Mouse (Mus musculus): Measurements from ENCODE around the gene Cemip2. TPM values are rescaled to one million over a fixed set of nuclear protein-coding genes. Genes with fewer than 3 reads are reported as not detected.

Cemip2 gene
- polyA plus RNA-seq, 1 experiment from 2014 or later: 26.8 TPM

DNA sequence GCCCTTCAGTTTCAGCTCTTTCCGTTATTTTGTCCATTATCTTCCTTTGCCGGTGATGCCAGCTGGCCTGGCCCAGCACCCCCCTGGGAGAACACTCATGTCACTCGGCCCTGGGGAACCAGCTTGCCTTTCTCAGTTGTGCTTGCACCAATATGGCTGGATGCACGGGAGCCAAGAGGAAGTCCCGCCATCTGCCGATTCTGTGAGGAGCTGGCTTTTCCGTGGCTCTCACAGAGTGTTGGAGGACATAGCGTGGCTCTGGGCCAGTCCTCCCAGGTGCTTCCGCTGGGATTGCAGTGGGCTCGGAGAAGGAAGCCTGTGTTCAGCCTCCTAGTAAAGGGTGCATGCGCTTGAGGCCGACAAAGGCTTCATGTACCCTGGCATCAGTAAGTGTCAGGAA, 36.0 kb upstream of the Cemip2 start:
- Histone ChIP-seq H3K36me3 (ENCODE audit: control insufficient read depth, insufficient read depth, low read length) (no peaks in the 10 kb centered on the region), H3K27ac (ENCODE audit: low read depth, low read length) (no peak overlapping the region)
- 92% methylated on average over 12 of the region's 12 CpGs for WGBS

DNA sequence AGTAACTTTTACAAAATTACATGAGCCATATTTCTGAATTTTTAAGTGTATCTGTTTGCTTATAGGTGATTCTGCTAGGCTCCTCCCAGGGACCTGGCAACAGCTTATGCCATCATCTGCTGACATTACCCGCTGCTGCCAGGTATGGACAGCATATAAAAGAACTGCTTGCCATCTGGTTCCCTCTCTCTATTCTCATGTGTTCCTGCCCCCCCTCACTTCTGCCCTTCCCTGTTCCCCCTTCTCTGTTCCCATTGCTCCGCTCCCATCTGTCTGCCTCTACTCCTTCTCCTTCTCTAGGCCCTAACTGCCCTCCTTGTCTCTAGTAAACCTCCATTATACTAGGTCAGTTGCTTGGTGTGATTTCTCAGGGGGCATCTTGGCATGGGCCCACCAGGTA, 32.6 kb upstream of the Cemip2 start:
- H3K4me2 ChIP-seq (replicated peaks; ENCODE audit: low read depth, low read length): no peak overlapping the region
- H3K27ac ChIP-seq (ENCODE audit: low read depth, low read length): no peak overlapping the region
- ATAC-seq (ENCODE audit: low FRiP score, low TSS enrichment): no peak
- H3K9me3 ChIP-seq (ENCODE audit: control insufficient read depth, low read length): no peaks in the 10 kb centered on the region
- no peak overlapping the region for H3K9ac ChIP-seq (ENCODE audit: low read depth, low read length)
- H3K4me3 ChIP-seq (ENCODE audit: low read length): no peak overlapping the region
- 95% methylated on average over 2 of the region's 2 CpGs for WGBS
- H3K27me3 ChIP-seq (ENCODE audit: control insufficient read depth, insufficient read depth, low read length): no peaks in the 10 kb centered on the region
- H3K36me3 ChIP-seq (ENCODE audit: control insufficient read depth, insufficient read depth, low read length): no peaks in the 10 kb centered on the region
- no peaks in the 10 kb centered on the region for H3K4me1 ChIP-seq (ENCODE audit: control insufficient read depth, insufficient read depth, low read length)

More for the DNA sequence above, 36.0 kb upstream of the Cemip2 start:
- Histone ChIP-seq H3K4me2 (replicated peaks; ENCODE audit: low read depth, low read length) (no peak overlapping the region), H3K4me3 (ENCODE audit: low read length) (no peak overlapping the region), H3K9me3 (ENCODE audit: control insufficient read depth, low read length) (no peaks in the 10 kb centered on the region), H3K4me1 (ENCODE audit: control insufficient read depth, insufficient read depth, low read length) (no peaks in the 10 kb centered on the region), H3K27me3 (ENCODE audit: control insufficient read depth, insufficient read depth, low read length) (no peaks in the 10 kb centered on the region), H3K9ac (ENCODE audit: low read depth, low read length) (no peak overlapping the region)
- no peak for ATAC-seq (ENCODE audit: low FRiP score, low TSS enrichment)

DNA sequence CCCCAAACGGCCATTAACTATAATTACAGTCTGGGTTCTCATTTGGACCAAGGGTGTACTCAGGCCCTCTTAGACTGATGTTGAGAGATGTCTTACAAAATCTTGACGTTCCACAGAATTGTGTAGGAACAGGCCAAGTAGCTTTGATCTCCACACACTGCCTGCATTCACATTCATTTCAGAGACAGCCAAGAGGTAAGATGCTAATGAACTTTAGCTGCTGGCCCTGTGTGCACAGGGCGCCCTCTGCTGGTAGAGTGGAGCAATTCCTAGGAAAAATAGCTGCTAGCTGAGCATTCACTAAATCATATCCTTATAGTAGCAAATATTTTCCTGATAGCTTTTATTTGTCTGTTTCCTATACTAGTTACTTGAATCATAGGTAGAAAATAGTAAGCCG, 30.8 kb upstream of the Cemip2 start:
- Histone ChIP-seq H3K4me3 (ENCODE audit: low read length) (no peak overlapping the region), H3K36me3 (ENCODE audit: control insufficient read depth, insufficient read depth, low read length) (no peaks in the 10 kb centered on the region), H3K9me3 (ENCODE audit: control insufficient read depth, low read length) (no peaks in the 10 kb centered on the region), H3K27me3 (ENCODE audit: control insufficient read depth, insufficient read depth, low read length) (no peaks in the 10 kb centered on the region), H3K4me1 (ENCODE audit: control insufficient read depth, insufficient read depth, low read length) (no peaks in the 10 kb centered on the region), H3K9ac (ENCODE audit: low read depth, low read length) (no peak overlapping the region), H3K27ac (ENCODE audit: low read depth, low read length) (no peak overlapping the region), H3K4me2 (replicated peaks; ENCODE audit: low read depth, low read length) (no peak overlapping the region)
- ATAC-seq (ENCODE audit: low FRiP score, low TSS enrichment): no peak
- 22% methylated on average over 4 of the region's 4 CpGs for WGBS

DNA sequence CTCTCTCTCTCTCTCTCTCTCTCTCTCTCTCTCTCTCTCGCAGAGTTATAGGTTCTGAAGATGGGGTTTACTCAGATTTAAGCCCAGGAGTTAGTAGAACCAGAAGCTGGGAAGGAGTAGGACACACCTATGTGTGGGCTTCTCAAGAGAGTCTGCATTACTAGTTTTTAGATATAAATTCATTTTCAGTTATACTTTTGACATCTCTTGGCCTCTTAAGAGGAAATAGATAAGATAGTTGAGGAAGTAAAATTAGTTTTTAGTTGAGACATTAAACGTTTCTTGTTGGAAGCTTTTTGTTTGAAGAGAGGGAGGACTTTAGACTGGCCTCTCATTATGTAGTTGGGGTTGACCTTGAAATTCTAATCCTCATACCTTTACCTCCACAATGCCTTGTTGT, 28.0 kb upstream of the Cemip2 start:
- Histone ChIP-seq H3K4me3 (ENCODE audit: low read length) (no peak overlapping the region), H3K27ac (ENCODE audit: low read depth, low read length) (no peak overlapping the region), H3K9me3 (ENCODE audit: control insufficient read depth, low read length) (no peaks in the 10 kb centered on the region), H3K4me1 (ENCODE audit: control insufficient read depth, insufficient read depth, low read length) (no peaks in the 10 kb centered on the region), H3K36me3 (ENCODE audit: control insufficient read depth, insufficient read depth, low read length) (no peaks in the 10 kb centered on the region), H3K4me2 (replicated peaks; ENCODE audit: low read depth, low read length) (no peak overlapping the region), H3K9ac (ENCODE audit: low read depth, low read length) (no peak overlapping the region), H3K27me3 (ENCODE audit: control insufficient read depth, insufficient read depth, low read length) (no peaks in the 10 kb centered on the region)
- ATAC-seq (ENCODE audit: low FRiP score, low TSS enrichment): no peak
- 58% methylated on average over 2 of the region's 2 CpGs for WGBS

DNA sequence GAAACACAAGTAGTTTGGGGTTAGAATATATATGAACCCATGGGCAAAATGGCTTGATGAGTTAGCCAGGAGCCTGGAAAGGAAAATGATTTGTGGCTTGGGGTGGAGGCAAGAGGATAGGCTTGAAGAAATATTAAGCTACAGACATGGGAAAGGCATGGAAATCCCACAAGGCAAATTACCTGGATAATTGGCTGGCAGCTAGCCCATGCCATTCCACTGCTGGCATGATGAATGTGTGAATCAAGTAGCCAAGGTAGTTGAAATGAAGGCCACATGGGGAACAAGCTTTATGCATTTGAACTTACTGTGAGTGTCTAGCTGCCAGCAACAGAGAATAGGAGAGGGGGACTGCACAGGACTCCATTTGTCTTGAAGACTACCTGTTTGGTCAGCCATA, 16.5 kb upstream of the Cemip2 start:
- Histone ChIP-seq H3K4me1 (ENCODE audit: control insufficient read depth, insufficient read depth, low read length) (no peaks in the 10 kb centered on the region), H3K27me3 (ENCODE audit: control insufficient read depth, insufficient read depth, low read length) (no peaks in the 10 kb centered on the region), H3K9ac (ENCODE audit: low read depth, low read length) (no peak overlapping the region), H3K4me3 (ENCODE audit: low read length) (no peak overlapping the region), H3K4me2 (replicated peaks; ENCODE audit: low read depth, low read length) (no peak overlapping the region), H3K9me3 (ENCODE audit: control insufficient read depth, low read length) (no peaks in the 10 kb centered on the region), H3K36me3 (ENCODE audit: control insufficient read depth, insufficient read depth, low read length) (no peaks in the 10 kb centered on the region), H3K27ac (ENCODE audit: low read depth, low read length) (no peak overlapping the region)
- no peak for ATAC-seq (ENCODE audit: low FRiP score, low TSS enrichment)

DNA sequence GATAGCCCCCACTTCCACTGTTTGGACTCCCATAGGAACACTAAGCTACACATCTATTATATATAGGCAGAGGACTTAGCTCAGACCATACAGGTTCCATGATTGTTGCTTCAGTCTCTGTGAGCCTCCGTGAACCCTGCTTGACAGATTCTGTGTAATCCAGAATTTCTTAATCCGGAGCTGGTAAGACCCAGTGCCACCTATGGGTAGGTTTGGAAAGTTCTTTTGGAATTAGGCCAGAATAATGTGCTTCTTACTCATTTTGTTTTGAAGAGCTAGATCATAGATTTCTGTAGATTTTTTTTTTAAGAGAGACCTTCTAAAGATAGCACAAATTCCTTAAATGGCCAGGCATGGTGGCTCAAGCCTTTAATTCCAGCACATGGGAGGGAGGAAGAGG, 14.1 kb upstream of the Cemip2 start:
- Histone ChIP-seq H3K36me3 (ENCODE audit: control insufficient read depth, insufficient read depth, low read length) (no peaks in the 10 kb centered on the region), H3K9me3 (ENCODE audit: control insufficient read depth, low read length) (no peaks in the 10 kb centered on the region), H3K9ac (ENCODE audit: low read depth, low read length) (no peak overlapping the region), H3K27ac (ENCODE audit: low read depth, low read length) (no peak overlapping the region), H3K4me2 (replicated peaks; ENCODE audit: low read depth, low read length) (no peak overlapping the region), H3K4me1 (ENCODE audit: control insufficient read depth, insufficient read depth, low read length) (no peaks in the 10 kb centered on the region), H3K4me3 (ENCODE audit: low read length) (no peak overlapping the region), H3K27me3 (ENCODE audit: control insufficient read depth, insufficient read depth, low read length) (no peaks in the 10 kb centered on the region)
- ATAC-seq (ENCODE audit: low FRiP score, low TSS enrichment): no peak
- WGBS: 85% methylated on average over 2 of the region's 2 CpGs

DNA sequence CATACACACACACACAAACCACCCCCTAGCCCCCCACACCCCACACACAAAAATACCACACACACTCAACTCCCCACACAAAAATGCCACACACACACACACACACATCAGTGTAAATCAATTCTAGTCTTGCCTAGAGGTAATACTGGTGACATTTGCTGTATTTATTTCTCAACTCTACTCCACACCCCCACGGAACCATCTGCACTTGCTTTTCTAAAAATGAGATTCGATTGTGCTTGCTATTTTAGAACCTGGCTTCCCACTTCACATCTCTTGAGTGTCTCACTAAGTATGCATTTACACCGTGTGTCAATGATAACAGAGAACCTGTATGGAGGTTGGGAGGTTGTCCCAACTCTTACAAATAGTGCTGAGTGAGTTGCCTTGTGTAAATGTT, 13.4 kb upstream of the Cemip2 start:
- Histone ChIP-seq H3K9ac (ENCODE audit: low read depth, low read length) (no peak overlapping the region), H3K27ac (ENCODE audit: low read depth, low read length) (no peak overlapping the region), H3K27me3 (ENCODE audit: control insufficient read depth, insufficient read depth, low read length) (no peaks in the 10 kb centered on the region), H3K4me2 (replicated peaks; ENCODE audit: low read depth, low read length) (no peak overlapping the region), H3K4me1 (ENCODE audit: control insufficient read depth, insufficient read depth, low read length) (no peaks in the 10 kb centered on the region), H3K36me3 (ENCODE audit: control insufficient read depth, insufficient read depth, low read length) (no peaks in the 10 kb centered on the region), H3K9me3 (ENCODE audit: control insufficient read depth, low read length) (no peaks in the 10 kb centered on the region), H3K4me3 (ENCODE audit: low read length) (no peak overlapping the region)
- WGBS: 72% methylated on average over 3 of the region's 3 CpGs
- no peak for ATAC-seq (ENCODE audit: low FRiP score, low TSS enrichment)

DNA sequence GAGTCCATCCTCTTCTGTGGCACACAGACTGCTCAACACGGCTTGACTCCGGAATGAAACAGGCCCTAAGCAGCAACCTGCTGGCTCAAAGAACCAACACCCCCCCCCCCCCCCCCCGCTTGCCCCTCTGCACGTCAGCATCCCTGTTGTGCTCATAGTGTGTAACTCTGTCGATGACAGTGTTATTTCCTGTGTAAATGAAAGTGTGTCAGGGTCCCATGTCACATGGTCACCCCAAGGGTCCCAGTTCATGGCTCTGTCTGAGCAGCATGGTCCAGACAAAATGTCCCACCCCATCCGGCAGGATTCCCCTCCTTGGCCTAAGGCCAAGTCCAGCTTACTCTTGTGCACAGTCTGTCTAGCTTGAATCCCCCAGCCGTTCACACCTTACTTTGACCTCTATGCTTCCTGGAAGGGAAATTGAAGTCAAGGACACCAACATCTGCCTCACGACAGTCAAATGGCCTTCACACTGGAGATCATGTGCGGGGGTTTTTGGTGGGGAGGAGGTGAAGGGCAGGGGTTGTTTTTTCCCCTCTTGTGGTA, 10.6 kb upstream of the Cemip2 start:
- H3K4me1 ChIP-seq (ENCODE audit: control insufficient read depth, insufficient read depth, low read length): no peaks in the 10 kb centered on the region
- 65% methylated on average over 8 of the region's 9 CpGs for WGBS
- H3K9me3 ChIP-seq (ENCODE audit: control insufficient read depth, low read length): no peaks in the 10 kb centered on the region
- ATAC-seq (ENCODE audit: low FRiP score, low TSS enrichment): no peak
- H3K36me3 ChIP-seq (ENCODE audit: control insufficient read depth, insufficient read depth, low read length): no peaks in the 10 kb centered on the region
- no peaks in the 10 kb centered on the region for H3K27me3 ChIP-seq (ENCODE audit: control insufficient read depth, insufficient read depth, low read length)
- no peak overlapping the region for H3K4me3 ChIP-seq (ENCODE audit: low read length)
- no peak overlapping the region for H3K4me2 ChIP-seq (replicated peaks; ENCODE audit: low read depth, low read length)
- H3K27ac ChIP-seq (ENCODE audit: low read depth, low read length): no peak overlapping the region
- H3K9ac ChIP-seq (ENCODE audit: low read depth, low read length): no peak overlapping the region

DNA sequence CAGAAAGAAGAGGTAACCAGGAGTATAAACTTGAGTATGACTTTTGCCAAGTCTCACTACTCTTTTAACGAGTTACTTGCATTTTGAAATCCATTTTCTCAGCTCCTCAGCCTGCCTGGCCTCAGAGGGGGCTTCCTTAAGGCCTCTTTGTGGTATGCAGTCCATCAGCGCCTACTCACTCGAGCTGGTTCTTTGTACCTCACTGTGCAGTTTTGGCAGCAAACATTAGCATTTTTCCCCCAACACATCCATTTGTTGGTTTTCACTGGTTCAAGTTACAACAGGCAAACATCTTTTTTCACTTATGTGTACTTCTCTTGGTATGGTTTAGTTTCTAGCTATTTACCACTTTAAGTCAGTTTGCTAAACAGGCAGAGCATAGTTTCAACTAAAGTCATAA, 8.3 kb upstream of the Cemip2 start:
- H3K36me3 ChIP-seq (ENCODE audit: control insufficient read depth, insufficient read depth, low read length): no peaks in the 10 kb centered on the region
- no peak overlapping the region for H3K4me2 ChIP-seq (replicated peaks; ENCODE audit: low read depth, low read length)
- H3K9ac ChIP-seq (ENCODE audit: low read depth, low read length): no peak overlapping the region
- WGBS: 74% methylated on average over 3 of the region's 3 CpGs
- no peaks in the 10 kb centered on the region for H3K4me1 ChIP-seq (ENCODE audit: control insufficient read depth, insufficient read depth, low read length)
- no peak for ATAC-seq (ENCODE audit: low FRiP score, low TSS enrichment)
- H3K9me3 ChIP-seq (ENCODE audit: control insufficient read depth, low read length): no peaks in the 10 kb centered on the region
- H3K27ac ChIP-seq (ENCODE audit: low read depth, low read length): no peak overlapping the region
- no peak overlapping the region for H3K4me3 ChIP-seq (ENCODE audit: low read length)
- H3K27me3 ChIP-seq (ENCODE audit: control insufficient read depth, insufficient read depth, low read length): no peaks in the 10 kb centered on the region

DNA sequence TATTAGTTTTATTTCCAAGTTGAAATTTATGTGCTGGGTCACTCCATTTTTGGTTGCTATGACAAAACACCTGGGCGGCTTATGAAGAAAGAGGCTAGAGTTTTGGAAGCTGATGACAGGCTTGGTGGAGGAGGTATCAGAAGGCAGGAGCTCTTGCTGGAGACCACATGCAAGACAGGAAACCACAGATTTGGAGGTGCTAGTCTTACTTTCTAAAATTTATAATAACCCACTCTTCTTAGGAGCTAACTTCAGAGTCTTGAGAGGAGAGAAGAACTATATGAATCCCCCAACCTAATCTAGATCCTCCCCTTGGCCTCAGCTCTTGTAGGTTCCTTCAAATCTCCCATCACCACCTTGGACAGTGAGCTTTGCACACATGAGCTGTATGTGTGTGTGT, 6.6 kb upstream of the Cemip2 start:
- no peak for ATAC-seq (ENCODE audit: low FRiP score, low TSS enrichment)
- WGBS: 77% methylated on average over 1 of the region's 1 CpGs
- Histone ChIP-seq H3K4me3 (ENCODE audit: low read length) (no peak overlapping the region), H3K36me3 (ENCODE audit: control insufficient read depth, insufficient read depth, low read length) (no peaks in the 10 kb centered on the region), H3K4me2 (replicated peaks; ENCODE audit: low read depth, low read length) (no peak overlapping the region), H3K27ac (ENCODE audit: low read depth, low read length) (no peak overlapping the region), H3K9me3 (ENCODE audit: control insufficient read depth, low read length) (no peaks in the 10 kb centered on the region), H3K9ac (ENCODE audit: low read depth, low read length) (no peak overlapping the region), H3K27me3 (ENCODE audit: control insufficient read depth, insufficient read depth, low read length) (no peaks in the 10 kb centered on the region), H3K4me1 (ENCODE audit: control insufficient read depth, insufficient read depth, low read length) (no peaks in the 10 kb centered on the region)
